Mouse (Mus musculus): Measurements from ENCODE around the gene Pycard.
"Not testable (repeated sequence)": the region's sequence is repeated elsewhere in the genome, so short reads cannot be mapped to it uniquely, and the experiment has no call there.

GRCm38 (mm10) chr7:128042161-128042820, 48.6 kb upstream of the Pycard start:
- not testable (repeated sequence) for TF ChIP-seq CTCF (IDR thresholded peaks at IDR 0.05; ENCODE audit: low read depth, low read length); POLR2A (IDR thresholded peaks at IDR 0.05; ENCODE audit: extremely low read depth, insufficient read depth, low read length)

Measured in liver, adult 2 months (tissue).